Mouse (Mus musculus) MEL (cell line): ENCODE measurements at regions not wholly inside any gene's neighbourhood (a gene's known extent, or its start where the extent isn't known, plus 50 kb on each side); places are given as distances from the start of the nearest gene placed in this dataset.

Experiments used
- DNase-seq: peaks from one replicate; pipeline ENCODE4 v3.0.0; 2011; ENCODE audit warnings: low read depth, low spot score
- H3K27ac ChIP-seq: 2 replicates; pipeline ENCODE4 v1.5.1; 2012; ENCODE audit warnings: low read depth, mild to moderate bottlenecking, control low read depth, low read length, moderate library complexity; ENCODE audit not compliant: control insufficient read depth
- H3K27me3 ChIP-seq, 2 experiments: fragments of 150-350 bp in 1 of 2; sonication (generic) in 1 of 2; 2 replicates each; pipeline ENCODE4 v1.6.1; 2012; ENCODE audit warnings: low read length in 2 of 2, mild to moderate bottlenecking in 2 of 2, improper control_type of control experiment in 1 of 2, moderate library complexity in 1 of 2; ENCODE audit not compliant: insufficient read depth in 2 of 2, control insufficient read depth in 1 of 2
- H3K36me3 ChIP-seq, 2 experiments: 2 replicates each; pipeline ENCODE4 v1.6.1; 2012 to 2014; ENCODE audit warnings: low read length in 2 of 2, improper control_type of control experiment in 1 of 2, inconsistent platforms in 1 of 2, mild to moderate bottlenecking in 1 of 2; ENCODE audit not compliant: insufficient read depth in 2 of 2, control insufficient read depth in 1 of 2
- H3K4me1 ChIP-seq, 2 experiments: fragments of 150-350 bp in 1 of 2; sonication (generic) in 1 of 2; 2 replicates each; pipeline ENCODE4 v1.6.1; 2012; ENCODE audit warnings: low read length in 2 of 2, improper control_type of control experiment in 1 of 2, mild to moderate bottlenecking in 1 of 2; ENCODE audit not compliant: insufficient read depth in 2 of 2, control insufficient read depth in 1 of 2
- H3K4me3 ChIP-seq, 2 experiments: fragments of 150-350 bp in 1 of 2; sonication (generic) in 1 of 2; 2 replicates each; pipeline ENCODE4 v1.5.1; 2012; ENCODE audit warnings: low read depth in 2 of 2, low read length in 2 of 2, mild to moderate bottlenecking in 2 of 2, moderate library complexity in 2 of 2, control low read depth in 1 of 2, improper control_type of control experiment in 1 of 2; ENCODE audit not compliant: control insufficient read depth in 1 of 2, insufficient read depth in 1 of 2
- H3K79me2 ChIP-seq: 2 replicates; pipeline ENCODE4 v1.6.1; 2012; ENCODE audit warnings: mild to moderate bottlenecking, low read length, moderate library complexity; ENCODE audit not compliant: control insufficient read depth, poor library complexity, insufficient read depth
- H3K9ac ChIP-seq: 2 replicates; pipeline ENCODE4 v1.6.1; 2012; ENCODE audit warnings: low read depth, mild to moderate bottlenecking, control low read depth, low read length, moderate library complexity; ENCODE audit not compliant: control insufficient read depth, poor library complexity, severe bottlenecking
- H3K9me3 ChIP-seq: fragments of 150-350 bp; sonication (generic); replicated peaks from 2 replicates; pipeline ENCODE4 v1.6.1; 2012; ENCODE audit warnings: mild to moderate bottlenecking, low read length, improper control_type of control experiment, moderate library complexity; ENCODE audit not compliant: insufficient read depth
- GATA1 ChIP-seq: IDR thresholded peaks from 2 replicates; pipeline ENCODE4 v1.6.1; 2011; ENCODE audit warnings: low read depth, low read length, improper control_type of control experiment
- HCFC1 ChIP-seq: IDR thresholded peaks from 2 replicates; pipeline ENCODE4 v1.6.1; 2012; ENCODE audit warnings: low read depth, mild to moderate bottlenecking, inconsistent platforms, low read length, improper control_type of control experiment, moderate library complexity
- KAT2A ChIP-seq: conservative IDR thresholded peaks from 2 replicates; pipeline ENCODE4 v1.6.1; 2012; ENCODE audit warnings: low read depth, low read length, improper control_type of control experiment, inconsistent platforms
- MAX ChIP-seq: IDR thresholded peaks from 2 replicates; pipeline ENCODE4 v1.6.1; 2011; ENCODE audit warnings: low read length, improper control_type of control experiment
- MAZ ChIP-seq: IDR thresholded peaks from 2 replicates; pipeline ENCODE4 v1.6.1; 2012; ENCODE audit warnings: low read depth, mild to moderate bottlenecking, inconsistent platforms, low read length, improper control_type of control experiment
- MXI1 ChIP-seq: IDR thresholded peaks from 2 replicates; pipeline ENCODE4 v1.6.1; 2011; ENCODE audit warnings: mild to moderate bottlenecking, low read depth, low read length, improper control_type of control experiment
- MYC ChIP-seq: IDR thresholded peaks from 2 replicates; pipeline ENCODE4 v1.6.1; 2011; ENCODE audit warnings: low read depth, mild to moderate bottlenecking, low read length, improper control_type of control experiment, moderate library complexity
- POLR2AphosphoS5 ChIP-seq: IDR thresholded peaks from 2 replicates; pipeline ENCODE4 v1.6.1; 2012; ENCODE audit warnings: low read depth, borderline replicate concordance, mild to moderate bottlenecking, inconsistent platforms, low read length, moderate library complexity, mixed read lengths
- RAD21 ChIP-seq: IDR thresholded peaks from 2 replicates; pipeline ENCODE4 v1.6.1; 2011; ENCODE audit warnings: mild to moderate bottlenecking, low read depth, low read length, improper control_type of control experiment
- SMC3 ChIP-seq: IDR thresholded peaks from 2 replicates; pipeline ENCODE4 v1.6.1; 2011; ENCODE audit warnings: low read depth, low read length, improper control_type of control experiment
- TCF12 ChIP-seq: IDR thresholded peaks from 2 replicates; pipeline ENCODE4 v1.6.1; 2014; ENCODE audit warnings: low read depth, mild to moderate bottlenecking, inconsistent platforms, low read length, improper control_type of control experiment, moderate library complexity
- UBTF ChIP-seq: IDR thresholded peaks from 2 replicates; pipeline ENCODE4 v1.6.1; 2012; ENCODE audit warnings: low read depth, mild to moderate bottlenecking, inconsistent platforms, low read length, improper control_type of control experiment, moderate library complexity, borderline replicate concordance; ENCODE audit not compliant: insufficient read depth
- USF1 ChIP-seq: IDR thresholded peaks from 2 replicates; pipeline ENCODE4 v1.6.1; 2014; ENCODE audit warnings: low read depth, mild to moderate bottlenecking, inconsistent platforms, low read length, improper control_type of control experiment, moderate library complexity
- USF2 ChIP-seq, 2 experiments: IDR thresholded peaks; 2 replicates each; pipeline ENCODE4 v1.6.1; 2011 to 2012; ENCODE audit warnings: improper control_type of control experiment in 2 of 2, low read length in 2 of 2, borderline replicate concordance in 1 of 2, inconsistent platforms in 1 of 2, low read depth in 1 of 2, mild to moderate bottlenecking in 1 of 2; ENCODE audit not compliant: insufficient read depth in 1 of 2
- ZKSCAN1 ChIP-seq: IDR thresholded peaks from 2 replicates; pipeline ENCODE4 v1.6.1; 2012; ENCODE audit warnings: low read depth, mild to moderate bottlenecking, inconsistent platforms, low read length, improper control_type of control experiment, moderate library complexity
- ZMIZ1 ChIP-seq: IDR thresholded peaks from 2 replicates; pipeline ENCODE4 v1.6.1; 2012; ENCODE audit warnings: low read depth, mild to moderate bottlenecking, inconsistent platforms, low read length, improper control_type of control experiment, moderate library complexity
- ZNF384 ChIP-seq: IDR thresholded peaks from 2 replicates; pipeline ENCODE4 v1.6.1; 2012; ENCODE audit warnings: low read depth, mild to moderate bottlenecking, inconsistent platforms, low read length, improper control_type of control experiment

GRCm38 (mm10) chr13:47452186-47452760 is 329.8 kb downstream of the Rnf144b start:
- no peaks in the 10 kb centered on the region for H3K4me1 ChIP-seq
- TF ChIP-seq MAX (no peak), GATA1 (no peak), MYC (no peak), ZKSCAN1 (no peak), MXI1 (no peak), HCFC1 (no peak), UBTF (no peak)
- TF ChIP-seq, all 39 proteins: peak for 0
- no peaks in the 10 kb centered on the region for H3K36me3 ChIP-seq
- no peak for DNase-seq
- no peaks in the 10 kb centered on the region for H3K79me2 ChIP-seq
- H3K9ac ChIP-seq: no peak overlapping the region
- H3K9me3 ChIP-seq: no peaks in the 10 kb centered on the region
- no peak overlapping the region for H3K27ac ChIP-seq
- no peak overlapping the region for H3K4me3 ChIP-seq
- H3K27me3 ChIP-seq: no peaks in the 10 kb centered on the region; a peak in 1 of 4 replicates

- no peaks in the 10 kb centered on the region for H3K79me2 ChIP-seq
- no peak overlapping the region for H3K27ac ChIP-seq
- H3K36me3 ChIP-seq: no peaks in the 10 kb centered on the region
- H3K9me3 ChIP-seq: no peaks in the 10 kb centered on the region
- TF ChIP-seq MXI1 (no peak), ZMIZ1 (no peak), ZNF384 (no peak), TCF12 (no peak), MAZ (no peak), RAD21 (no peak), GATA1 (no peak), POLR2AphosphoS5 (no peak), SMC3 (no peak), USF2 (IDR thresholded peaks at IDR 0.05; ENCODE audit: borderline replicate concordance in 1 of 2, insufficient read depth in 1 of 2, low read depth in 1 of 2, low read length in 2 of 2) (no peak), USF1 (no peak), KAT2A (no peak)
- H3K4me1 ChIP-seq: no peaks in the 10 kb centered on the region
- no peaks in the 10 kb centered on the region for H3K27me3 ChIP-seq
- no peak for DNase-seq
- no peak overlapping the region for H3K4me3 ChIP-seq
- H3K9ac ChIP-seq: no peak overlapping the region
These were observed 339.7 kb downstream of the Rnf144b start for GRCm38 (mm10) chr13:47462148-47462547.
